Mouse (Mus musculus) thymus, adult 2 months (tissue): ENCODE results near the gene Siglecf. TPM values are rescaled to one million over a fixed set of nuclear protein-coding genes. Genes with fewer than 3 reads are reported as not detected.

Experiments used
- DNase-seq: peaks from one replicate; pipeline ENCODE4 v3.0.0; 2021
- H3K27ac ChIP-seq: fragments of 200-500 bp; 2 replicates; pipeline ENCODE4 v1.5.1; 2012; ENCODE audit warnings: low read length, control low read depth; ENCODE audit not compliant: control insufficient read depth, insufficient read depth
- H3K27me3 ChIP-seq: fragments of 200-500 bp; 2 replicates; pipeline ENCODE4 v1.6.1; 2012; ENCODE audit warnings: mild to moderate bottlenecking, low read length, moderate library complexity, mixed read lengths; ENCODE audit not compliant: control insufficient read depth, insufficient read depth
- H3K36me3 ChIP-seq: fragments of 200-500 bp; 2 replicates; pipeline ENCODE4 v1.6.1; 2012; ENCODE audit warnings: mild to moderate bottlenecking, low read length, moderate library complexity; ENCODE audit not compliant: control insufficient read depth, insufficient read depth
- H3K4me1 ChIP-seq: fragments of 200-500 bp; replicated peaks from 2 replicates; pipeline ENCODE4 v1.6.1; 2012; ENCODE audit warnings: low read length; ENCODE audit not compliant: control insufficient read depth, insufficient read depth
- H3K4me3 ChIP-seq: fragments of 200-500 bp; 2 replicates; pipeline ENCODE4 v1.5.1; 2012; ENCODE audit warnings: mild to moderate bottlenecking, low read length, control low read depth, moderate library complexity; ENCODE audit not compliant: control insufficient read depth, insufficient read depth
- CTCF ChIP-seq: fragments of 200-500 bp; IDR thresholded peaks from 2 replicates; pipeline ENCODE4 v1.5.1; 2012; ENCODE audit warnings: mild to moderate bottlenecking, control low read depth, low read length, moderate library complexity, borderline replicate concordance; ENCODE audit not compliant: control insufficient read depth, poor library complexity, insufficient read depth; ENCODE audit errors: extremely low read depth
- POLR2A ChIP-seq: fragments of 200-500 bp; IDR thresholded peaks from 2 replicates; pipeline ENCODE4 v1.6.1; 2012; ENCODE audit warnings: mild to moderate bottlenecking, low read length, control low read depth, moderate library complexity; ENCODE audit not compliant: control insufficient read depth, poor library complexity, insufficient read depth; ENCODE audit errors: extremely low read depth
- WGBS: fragments of 180-500 bp; shearing (Covaris S2); methylation state at CpG from one replicate; pipeline ENCODE4 v1.1.7; 2018; 5-methylcytosine and 5-hydroxymethylcytosine counted together
- polyA plus RNA-seq: library from polyadenylated mRNA; depleted of rRNA; stranded (reverse); fragments of >200 nt; gene quantifications from 2 replicates; pipeline ENCODE4 v1.2.3, GENCODE M21; 2012

The Siglecf gene
- polyA plus RNA-seq, 1 experiment: 2.0 TPM

GRCm38 (mm10) chr7:43328101-43328500 lies 23.0 kb upstream of the Siglecf start:
- no peaks in the 10 kb centered on the region for H3K36me3 ChIP-seq
- H3K27ac ChIP-seq: no peak overlapping the region
- no peak overlapping the region for H3K4me3 ChIP-seq
- TF ChIP-seq POLR2A: no peak
- no peak for TF ChIP-seq CTCF
- no peaks in the 10 kb centered on the region for H3K4me1 ChIP-seq
- 81% methylated on average over 4 of the region's 4 CpGs for WGBS
- DNase-seq: no peak
- no peaks in the 10 kb centered on the region for H3K27me3 ChIP-seq

- WGBS: 28% methylated on average over 5 of the region's 7 CpGs
- TF ChIP-seq POLR2A: no peak
- TF ChIP-seq CTCF: no peak
- no peak overlapping the region for H3K27ac ChIP-seq
- H3K36me3 ChIP-seq: no peaks in the 10 kb centered on the region
- no peak overlapping the region for H3K4me3 ChIP-seq
- H3K4me1 ChIP-seq: no peaks in the 10 kb centered on the region
- DNase-seq: no peak
- no peaks in the 10 kb centered on the region for H3K27me3 ChIP-seq
Observed at GRCm38 (mm10) chr7:43333203-43333602, 17.9 kb upstream of the Siglecf start.

- Histone ChIP-seq H3K27me3 (no peaks in the 10 kb centered on the region), H3K27ac (no peak overlapping the region), H3K4me3 (no peak overlapping the region), H3K36me3 (no peaks in the 10 kb centered on the region), H3K4me1 (no peaks in the 10 kb centered on the region)
- DNase-seq: no peak
- TF ChIP-seq POLR2A (no peak), CTCF (no peak)
- 91% methylated on average over 2 of the region's 2 CpGs for WGBS
Observed at GRCm38 (mm10) chr7:43333899-43334298, 17.2 kb upstream of the Siglecf start.

GRCm38 (mm10) chr7:43340771-43341170 lies 10.4 kb upstream of the Siglecf start:
- DNase-seq: no peak
- no peaks in the 10 kb centered on the region for H3K36me3 ChIP-seq
- WGBS: 68% methylated on average over 4 of the region's 4 CpGs

GRCm38 (mm10) chr7:43343191-43343590 lies 8.0 kb upstream of the Siglecf start:
- 37% methylated on average over 5 of the region's 5 CpGs for WGBS
- DNase-seq: no peak
- Histone ChIP-seq H3K4me1 (no peaks in the 10 kb centered on the region), H3K27me3 (no peaks in the 10 kb centered on the region), H3K36me3 (no peaks in the 10 kb centered on the region), H3K4me3 (no peak overlapping the region), H3K27ac (no peak overlapping the region)
- TF ChIP-seq CTCF (no peak), POLR2A (no peak)

More at GRCm38 (mm10) chr7:43340771-43341170, 10.4 kb upstream of the Siglecf start:
- Histone ChIP-seq H3K27ac (no peak overlapping the region), H3K4me1 (no peaks in the 10 kb centered on the region), H3K27me3 (no peaks in the 10 kb centered on the region), H3K4me3 (no peak overlapping the region)
- TF ChIP-seq POLR2A (no peak), CTCF (no peak)

GRCm38 (mm10) chr7:43344020-43344419 lies 7.1 kb upstream of the Siglecf start:
- Histone ChIP-seq H3K4me1 (no peaks in the 10 kb centered on the region), H3K27ac (no peak overlapping the region), H3K27me3 (no peaks in the 10 kb centered on the region), H3K4me3 (no peak overlapping the region), H3K36me3 (no peaks in the 10 kb centered on the region)
- DNase-seq: no peak
- TF ChIP-seq POLR2A: no peak
- no peak for TF ChIP-seq CTCF
- WGBS: 91% methylated on average over 2 of the region's 2 CpGs

- Histone ChIP-seq H3K27ac (no peak overlapping the region), H3K36me3 (no peaks in the 10 kb centered on the region), H3K27me3 (no peaks in the 10 kb centered on the region), H3K4me1 (no peaks in the 10 kb centered on the region), H3K4me3 (no peak overlapping the region)
- TF ChIP-seq CTCF (no peak), POLR2A (no peak)
- 97% methylated on average over 4 of the region's 4 CpGs for WGBS
- DNase-seq: no peak
Observed at GRCm38 (mm10) chr7:43344491-43344890, 6.7 kb upstream of the Siglecf start.
